Mouse (Mus musculus) E14TG2a.4 (cell line): ENCODE measurements around the gene Cd28.

Experiments
- H3K27me3 ChIP-seq: 2 replicates; pipeline ENCODE4 v1.6.1; 2014; ENCODE audit warnings: low read length, control low read depth; ENCODE audit not compliant: insufficient read depth
- H3K36me3 ChIP-seq: 2 replicates; pipeline ENCODE4 v1.6.1; 2014; ENCODE audit warnings: low read length, control low read depth; ENCODE audit not compliant: insufficient read depth
- H3K4me1 ChIP-seq: replicated peaks from 2 replicates; pipeline ENCODE4 v1.6.1; 2014; ENCODE audit warnings: low read depth, low read length, control low read depth
- H3K4me3 ChIP-seq: replicated peaks from 2 replicates; pipeline ENCODE4 v1.5.1; 2014; ENCODE audit warnings: mild to moderate bottlenecking, low read length
- H3K9me3 ChIP-seq: 2 replicates; pipeline ENCODE4 v1.6.1; 2014; ENCODE audit warnings: low read length, control low read depth
- CTCF ChIP-seq: conservative IDR thresholded peaks from 2 replicates; pipeline ENCODE4 v1.5.1; 2014; ENCODE audit warnings: low read length
- NANOG ChIP-seq: IDR thresholded peaks from 2 replicates; pipeline ENCODE4 v1.6.1; 2014; ENCODE audit warnings: borderline replicate concordance, low read length, mixed read lengths
- POU5F1 ChIP-seq: IDR thresholded peaks from 2 replicates; pipeline ENCODE4 v1.6.1; 2014; ENCODE audit warnings: low read length, borderline replicate concordance

Cd28 gene

GRCm38 (mm10) chr1:60745664-60746063 lies 29.1 kb downstream of the Cd28 start:
- peaks cover 5% of the 10 kb centered on the region; the same call in 1 of the 2 replicates for H3K9me3 ChIP-seq
- TF ChIP-seq NANOG (no peak), CTCF (no peak), POU5F1 (no peak)
- H3K4me3 ChIP-seq, result no peak overlapping the region
- no peaks in the 10 kb centered on the region for H3K27me3 ChIP-seq
- H3K36me3 ChIP-seq, result no peaks in the 10 kb centered on the region
- no peaks in the 10 kb centered on the region for H3K4me1 ChIP-seq

- no peaks in the 10 kb centered on the region for H3K4me1 ChIP-seq
- TF ChIP-seq POU5F1 (no peak), NANOG (no peak), CTCF (no peak)
- H3K4me3 ChIP-seq, result no peak overlapping the region
- no peaks in the 10 kb centered on the region for H3K36me3 ChIP-seq
- H3K27me3 ChIP-seq, result no peaks in the 10 kb centered on the region
- peaks cover 5% of the 10 kb centered on the region for H3K9me3 ChIP-seq
These were observed 29.6 kb downstream of the Cd28 start for GRCm38 (mm10) chr1:60746153-60746552.

- TF ChIP-seq CTCF, result no peak
- no peak for TF ChIP-seq POU5F1
- no peak for TF ChIP-seq NANOG
- no peak overlapping the region for H3K4me3 ChIP-seq
These were observed 30.3 kb downstream of the Cd28 start for GRCm38 (mm10) chr1:60746856-60747255.

GRCm38 (mm10) chr1:60748286-60748685 lies 31.7 kb downstream of the Cd28 start:
- Histone ChIP-seq H3K9me3 (peaks cover 5% of the 10 kb centered on the region), H3K36me3 (no peaks in the 10 kb centered on the region), H3K27me3 (no peaks in the 10 kb centered on the region), H3K4me3 (no peak overlapping the region), H3K4me1 (no peaks in the 10 kb centered on the region)
- TF ChIP-seq CTCF (no peak), POU5F1 (no peak), NANOG (no peak)

More at GRCm38 (mm10) chr1:60746856-60747255, 30.3 kb downstream of the Cd28 start:
- Histone ChIP-seq H3K9me3 (peaks cover 5% of the 10 kb centered on the region), H3K27me3 (no peaks in the 10 kb centered on the region), H3K36me3 (no peaks in the 10 kb centered on the region), H3K4me1 (no peaks in the 10 kb centered on the region)

GRCm38 (mm10) chr1:60748936-60749335 lies 32.3 kb downstream of the Cd28 start:
- H3K36me3 ChIP-seq, result no peaks in the 10 kb centered on the region
- H3K4me1 ChIP-seq, result peaks cover 5% of the 10 kb centered on the region
- peaks cover 5% of the 10 kb centered on the region for H3K9me3 ChIP-seq
- no peaks in the 10 kb centered on the region for H3K27me3 ChIP-seq
- TF ChIP-seq CTCF (no peak), POU5F1 (no peak), NANOG (no peak)
- H3K4me3 ChIP-seq, result no peak overlapping the region

GRCm38 (mm10) chr1:60749346-60749840 lies 32.8 kb downstream of the Cd28 start:
- H3K36me3 ChIP-seq, result no peaks in the 10 kb centered on the region
- H3K27me3 ChIP-seq, result no peaks in the 10 kb centered on the region
- H3K9me3 ChIP-seq, result peaks cover 5% of the 10 kb centered on the region
- peaks cover 10% of the 10 kb centered on the region for H3K4me1 ChIP-seq
- H3K4me3 ChIP-seq, result no peak overlapping the region
- TF ChIP-seq CTCF (no peak), NANOG (no peak), POU5F1 (no peak)

- TF ChIP-seq CTCF (no peak), POU5F1 (no peak), NANOG (no peak)
- Histone ChIP-seq H3K4me1 (peaks cover 10% of the 10 kb centered on the region), H3K36me3 (no peaks in the 10 kb centered on the region), H3K9me3 (peaks cover 5% of the 10 kb centered on the region), H3K27me3 (no peaks in the 10 kb centered on the region), H3K4me3 (no peak overlapping the region)
These were observed 33.7 kb downstream of the Cd28 start for GRCm38 (mm10) chr1:60750201-60750765.

GRCm38 (mm10) chr1:60751011-60751410 lies 34.4 kb downstream of the Cd28 start:
- no peaks in the 10 kb centered on the region for H3K36me3 ChIP-seq
- peaks cover 5% of the 10 kb centered on the region for H3K9me3 ChIP-seq
- TF ChIP-seq CTCF (no peak), NANOG (no peak), POU5F1 (no peak)
- H3K27me3 ChIP-seq, result no peaks in the 10 kb centered on the region
- H3K4me1 ChIP-seq, result peaks cover 10% of the 10 kb centered on the region
- no peak overlapping the region for H3K4me3 ChIP-seq

- H3K4me3 ChIP-seq, result no peak overlapping the region
- TF ChIP-seq POU5F1 (no peak), NANOG (no peak), CTCF (no peak)
- no peaks in the 10 kb centered on the region for H3K27me3 ChIP-seq
- peaks cover 5% of the 10 kb centered on the region for H3K9me3 ChIP-seq
- H3K36me3 ChIP-seq, result no peaks in the 10 kb centered on the region
- H3K4me1 ChIP-seq, result peaks cover 10% of the 10 kb centered on the region
These were observed 36.4 kb downstream of the Cd28 start for GRCm38 (mm10) chr1:60752986-60753385.
